Mouse (Mus musculus) thymus, adult 2 months (tissue): ENCODE measurements around the gene Lrrc51. TPM values are rescaled to one million over a fixed set of nuclear protein-coding genes. Genes with fewer than 3 reads are reported as not detected.
A peak's percentile ranks its signal among the peaks of the same experiment; 100 is the strongest.

Source experiments
- DNase-seq: peaks from one replicate; pipeline ENCODE4 v3.0.0; 2021
- H3K27ac ChIP-seq: fragments of 200-500 bp; 2 replicates; pipeline ENCODE4 v1.5.1; 2012; ENCODE audit warnings: low read length, control low read depth; ENCODE audit not compliant: control insufficient read depth, insufficient read depth
- H3K27me3 ChIP-seq: fragments of 200-500 bp; 2 replicates; pipeline ENCODE4 v1.6.1; 2012; ENCODE audit warnings: mild to moderate bottlenecking, low read length, moderate library complexity, mixed read lengths; ENCODE audit not compliant: control insufficient read depth, insufficient read depth
- H3K36me3 ChIP-seq: fragments of 200-500 bp; 2 replicates; pipeline ENCODE4 v1.6.1; 2012; ENCODE audit warnings: mild to moderate bottlenecking, low read length, moderate library complexity; ENCODE audit not compliant: control insufficient read depth, insufficient read depth
- H3K4me1 ChIP-seq: fragments of 200-500 bp; replicated peaks from 2 replicates; pipeline ENCODE4 v1.6.1; 2012; ENCODE audit warnings: low read length; ENCODE audit not compliant: control insufficient read depth, insufficient read depth
- H3K4me3 ChIP-seq: fragments of 200-500 bp; 2 replicates; pipeline ENCODE4 v1.5.1; 2012; ENCODE audit warnings: mild to moderate bottlenecking, low read length, control low read depth, moderate library complexity; ENCODE audit not compliant: control insufficient read depth, insufficient read depth
- CTCF ChIP-seq: fragments of 200-500 bp; IDR thresholded peaks from 2 replicates; pipeline ENCODE4 v1.5.1; 2012; ENCODE audit warnings: mild to moderate bottlenecking, control low read depth, low read length, moderate library complexity, borderline replicate concordance; ENCODE audit not compliant: control insufficient read depth, poor library complexity, insufficient read depth; ENCODE audit errors: extremely low read depth
- POLR2A ChIP-seq: fragments of 200-500 bp; IDR thresholded peaks from 2 replicates; pipeline ENCODE4 v1.6.1; 2012; ENCODE audit warnings: mild to moderate bottlenecking, low read length, control low read depth, moderate library complexity; ENCODE audit not compliant: control insufficient read depth, poor library complexity, insufficient read depth; ENCODE audit errors: extremely low read depth
- WGBS: fragments of 180-500 bp; shearing (Covaris S2); methylation state at CpG from one replicate; pipeline ENCODE4 v1.1.7; 2018; 5-methylcytosine and 5-hydroxymethylcytosine counted together
- polyA plus RNA-seq: library from polyadenylated mRNA; depleted of rRNA; stranded (reverse); fragments of >200 nt; gene quantifications from 2 replicates; pipeline ENCODE4 v1.2.3, GENCODE M21; 2012; rRNA removed

Lrrc51 gene
- 4.0 and 6.2 TPM in 2 replicates for polyA plus RNA-seq

DNA sequence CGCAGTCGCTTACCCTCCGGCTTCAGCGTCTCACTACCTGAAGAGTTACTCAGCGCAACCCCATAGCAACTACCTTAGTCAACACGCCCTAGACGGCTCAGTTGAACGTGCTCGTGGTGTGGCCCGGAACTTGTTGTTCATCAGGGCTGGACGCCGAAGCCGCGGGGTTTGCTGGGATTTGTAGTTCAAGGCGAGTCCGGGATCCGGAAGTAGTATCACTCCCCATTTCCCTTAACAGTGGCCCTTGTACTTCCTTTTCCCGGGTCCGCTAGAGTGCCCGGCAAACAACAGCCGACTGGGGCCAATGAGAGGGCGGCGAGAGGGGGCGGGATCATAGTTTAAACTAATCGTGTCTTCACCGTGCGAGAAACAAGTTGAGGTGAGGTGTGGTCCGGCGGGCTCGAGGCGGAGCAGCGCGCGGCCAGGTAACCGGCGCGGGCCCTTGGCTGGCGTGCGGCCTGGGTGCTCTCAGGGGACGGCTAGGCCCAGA is at the start of gene Lrrc51, which contains the start of gene Numa1:
Gene Lrrc51, minus strand, starts transcription at position 145 of the 490 bp plus-strand sequence.
Gene Numa1, plus strand, starts transcription at position 361 of the 490 bp plus-strand sequence.
- peak; percentile 97 for DNase-seq
- Histone ChIP-seq H3K27ac (peak within 1 kb of the TSS; percentile 20; the same call in 1 of the 2 replicates), H3K27me3 (no peaks in the 10 kb centered on the region), H3K4me3 (peak within 1 kb of the TSS; percentile 83), H3K4me1 (0 out of 2 replicates have a peak, but pooled peaks cover 2% of the 10 kb centered on the region), H3K36me3 (no peaks in the 10 kb centered on the region)
- under 1% methylated on average over 40 of the region's 40 CpGs for WGBS
- TF ChIP-seq POLR2A (peak; percentile 50; the same call in 1 of the 2 replicates), CTCF (peak; percentile 29; the same call in 1 of the 2 replicates)

DNA sequence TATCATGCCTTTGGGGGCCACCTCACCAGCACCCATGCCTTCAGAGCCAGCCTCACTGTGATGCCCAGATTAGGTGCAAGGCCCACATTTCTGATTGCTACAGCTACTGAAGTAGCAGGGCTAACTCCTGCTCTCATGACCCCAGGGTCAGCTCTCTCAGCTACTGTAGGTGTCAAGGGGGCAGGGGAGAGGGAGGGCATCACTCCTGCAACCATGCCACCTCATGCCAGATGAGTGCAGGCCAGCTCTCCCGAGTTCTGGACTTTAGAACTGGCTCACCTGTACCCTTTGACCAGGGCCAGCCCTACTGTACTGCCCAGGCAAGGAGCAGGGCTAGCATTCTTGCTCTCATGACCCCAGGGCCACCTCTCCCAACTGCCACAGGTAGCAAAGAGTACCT is 49.0 kb upstream of the Lrrc51 start:
- Histone ChIP-seq H3K27me3 (no peaks in the 10 kb centered on the region), H3K36me3 (peaks cover 7% of the 10 kb centered on the region), H3K4me1 (no peaks in the 10 kb centered on the region), H3K27ac (no peak overlapping the region), H3K4me3 (no peak overlapping the region)
- DNase-seq = no peak
- no peak for TF ChIP-seq POLR2A
- TF ChIP-seq CTCF = no peak
- WGBS = 75% methylated on average over 1 of the region's 1 CpGs

- Histone ChIP-seq H3K27ac (no peak overlapping the region), H3K27me3 (no peaks in the 10 kb centered on the region), H3K36me3 (peaks cover 9% of the 10 kb centered on the region; the same call in 1 of the 2 replicates), H3K4me3 (no peak overlapping the region), H3K4me1 (peaks cover 26% of the 10 kb centered on the region)
- 24% methylated on average over 2 of the region's 2 CpGs for WGBS
- TF ChIP-seq POLR2A (no peak), CTCF (no peak)
- no peak for DNase-seq
These were observed 40.8 kb upstream of the Lrrc51 start for GRCm38 (mm10) chr7:101974505-101974904.

DNA sequence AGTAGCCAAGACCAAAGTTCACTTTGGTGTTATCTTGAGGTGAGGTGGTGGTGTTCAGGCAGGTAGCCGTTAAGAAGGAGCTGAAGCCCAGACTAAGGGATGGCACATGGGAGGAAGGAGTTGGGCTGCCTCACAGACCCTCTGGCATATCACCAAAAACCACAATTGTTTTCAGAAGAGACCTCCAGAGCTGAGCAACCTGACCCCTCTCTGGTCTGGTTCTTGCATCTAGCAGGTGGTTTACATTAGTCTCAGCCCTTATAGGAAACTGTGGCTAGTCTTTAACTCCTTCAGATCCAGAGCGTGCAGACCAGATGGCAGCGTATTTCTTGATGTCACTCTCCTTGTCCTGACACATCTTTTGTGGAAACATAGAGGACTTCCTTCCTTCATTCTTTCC is 40.0 kb upstream of the Lrrc51 start:
- H3K27me3 ChIP-seq = no peaks in the 10 kb centered on the region
- 14% methylated on average over 3 of the region's 3 CpGs for WGBS
- no peak overlapping the region for H3K4me3 ChIP-seq
- peaks cover 26% of the 10 kb centered on the region for H3K4me1 ChIP-seq
- peaks cover 9% of the 10 kb centered on the region; the same call in 1 of the 2 replicates for H3K36me3 ChIP-seq
- TF ChIP-seq POLR2A (no peak), CTCF (no peak)
- no peak for DNase-seq
- H3K27ac ChIP-seq = 0 out of 2 replicates have a peak overlapping the region, but pooled peaks have one; percentile 5

DNA sequence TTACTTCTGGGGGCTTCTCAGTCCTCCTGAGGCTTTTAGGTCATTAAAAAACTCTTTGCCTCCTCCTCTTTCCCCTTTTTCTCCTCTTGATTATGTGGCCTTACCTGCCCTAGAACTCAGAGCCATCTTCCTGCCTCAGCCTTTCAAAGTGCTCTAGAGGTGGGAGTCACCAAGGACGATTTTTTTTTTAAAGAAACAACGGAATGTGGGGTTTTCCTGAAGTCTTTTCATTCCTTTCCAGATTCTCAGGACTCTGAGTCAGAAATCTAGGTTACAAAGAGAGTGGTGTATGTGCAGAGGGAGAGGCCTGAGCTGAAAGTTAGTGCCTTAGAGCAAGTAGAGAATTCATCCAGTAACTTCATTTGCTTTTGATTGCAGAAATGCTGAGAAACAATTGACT is 38.0 kb upstream of the Lrrc51 start:
- peaks cover 26% of the 10 kb centered on the region for H3K4me1 ChIP-seq
- H3K27ac ChIP-seq = peak overlapping the region; percentile 95; the same call in 1 of the 2 replicates

DNA sequence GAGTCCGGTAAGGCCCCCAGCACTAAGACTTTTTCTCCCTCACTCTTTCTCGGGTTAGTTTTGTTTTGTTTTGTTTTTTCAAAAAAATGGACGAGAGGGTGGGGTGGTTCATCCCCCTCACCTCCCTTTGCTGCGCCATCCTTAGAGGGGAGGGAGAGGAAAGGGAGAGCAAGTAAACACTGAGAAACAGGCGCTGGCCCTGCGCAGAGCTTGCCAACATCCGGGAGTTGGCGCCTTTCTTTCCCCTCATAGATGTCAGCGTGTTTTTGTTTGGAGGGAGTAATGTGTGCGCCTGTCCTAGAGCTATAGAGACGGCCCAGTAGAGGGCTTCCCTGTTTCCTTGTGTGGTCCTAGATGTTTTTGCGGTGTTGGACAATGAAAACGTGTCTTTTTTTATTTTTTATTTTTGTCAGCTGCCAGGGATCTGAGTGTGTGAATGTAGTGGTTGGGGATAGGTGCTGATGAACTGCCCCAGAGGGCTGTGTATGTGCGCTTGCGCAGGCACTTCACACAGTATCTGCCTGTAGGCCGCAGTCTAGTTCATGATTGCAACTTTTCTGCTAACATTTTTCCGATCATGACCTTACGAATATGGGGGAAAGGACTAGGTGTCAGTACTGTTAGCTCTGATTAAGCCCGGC is 37.2 kb upstream of the Lrrc51 start:
- no peaks in the 10 kb centered on the region for H3K27me3 ChIP-seq
- peak overlapping the region; percentile 71 for H3K4me3 ChIP-seq
- H3K27ac ChIP-seq = peak overlapping the region; percentile 95
- TF ChIP-seq POLR2A (no peak), CTCF (no peak)
- DNase-seq = peak; percentile 63
- H3K36me3 ChIP-seq = no peaks in the 10 kb centered on the region
- WGBS = 2% methylated on average over 19 of the region's 19 CpGs
- peaks cover 26% of the 10 kb centered on the region for H3K4me1 ChIP-seq

More for the DNA sequence above, 38.0 kb upstream of the Lrrc51 start:
- 23% methylated on average over 2 of the region's 2 CpGs for WGBS
- TF ChIP-seq POLR2A (no peak), CTCF (no peak)
- H3K4me3 ChIP-seq = no peak overlapping the region
- no peaks in the 10 kb centered on the region for H3K27me3 ChIP-seq
- no peak for DNase-seq
- H3K36me3 ChIP-seq = no peaks in the 10 kb centered on the region

GRCm38 (mm10) chr7:101970429-101970775 is 36.7 kb upstream of the Lrrc51 start:
- H3K4me1 ChIP-seq = peaks cover 26% of the 10 kb centered on the region
- WGBS = 1% methylated on average over 17 of the region's 17 CpGs

More at GRCm38 (mm10) chr7:101970429-101970775, 36.7 kb upstream of the Lrrc51 start:
- Histone ChIP-seq H3K27ac (peak overlapping the region; percentile 95), H3K27me3 (no peaks in the 10 kb centered on the region), H3K4me3 (peak overlapping the region; percentile 71), H3K36me3 (no peaks in the 10 kb centered on the region)
- no peak for TF ChIP-seq POLR2A
- DNase-seq = no peak
